Mouse (Mus musculus) inflammation-experienced regulatory T-cells, adult 16 weeks (primary cell): ENCODE measurements around the gene Sgo2a. TPM values are rescaled to one million over a fixed set of nuclear protein-coding genes. Genes with fewer than 3 reads are reported as not detected.

ENCODE experiments used
- polyA plus RNA-seq: library from polyadenylated mRNA; unstranded; fragments of 100-300 nt; shearing (Covaris generic); gene quantifications from one replicate; pipeline ENCODE4 v1.2.1, GENCODE M21; 2017

Sgo2a gene
- polyA plus RNA-seq, result 1.3 TPM

DNA sequence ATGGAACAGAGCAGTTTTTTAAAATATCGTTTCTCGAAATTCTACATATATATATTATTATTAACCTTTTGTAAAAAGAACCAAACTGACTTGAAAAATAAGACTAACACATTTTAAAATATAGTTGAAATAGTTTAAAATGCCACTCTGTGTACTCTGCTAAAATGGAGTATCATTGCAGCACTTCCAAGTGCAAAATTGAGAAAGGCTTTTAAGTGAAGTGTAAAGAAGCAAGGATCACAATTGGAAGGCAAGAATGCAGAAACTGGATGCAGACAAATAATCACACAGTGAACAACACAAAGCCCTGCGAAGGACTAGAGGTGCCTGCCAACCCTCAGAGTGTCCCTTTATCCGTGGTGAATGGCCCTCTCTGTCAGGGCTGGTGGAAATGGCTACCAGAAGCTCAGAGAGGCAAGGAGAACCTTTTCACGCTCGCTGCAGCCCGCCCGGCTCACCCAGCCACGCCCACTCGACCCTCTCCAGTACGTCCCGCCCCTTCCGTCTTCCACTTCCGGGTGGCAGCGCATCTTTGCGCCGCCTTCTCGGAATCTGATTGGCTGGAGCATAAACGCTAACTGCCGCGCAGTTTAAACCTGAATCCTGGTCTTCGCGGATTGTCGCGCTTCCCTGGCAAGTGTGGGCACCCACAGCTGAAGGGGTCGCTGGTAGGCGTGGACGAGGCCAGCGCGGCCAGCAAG, at the start of gene Sgo2a:
Sgo2a (plus strand) TSS at position 540 of the 701 bp plus-strand sequence.

DNA sequence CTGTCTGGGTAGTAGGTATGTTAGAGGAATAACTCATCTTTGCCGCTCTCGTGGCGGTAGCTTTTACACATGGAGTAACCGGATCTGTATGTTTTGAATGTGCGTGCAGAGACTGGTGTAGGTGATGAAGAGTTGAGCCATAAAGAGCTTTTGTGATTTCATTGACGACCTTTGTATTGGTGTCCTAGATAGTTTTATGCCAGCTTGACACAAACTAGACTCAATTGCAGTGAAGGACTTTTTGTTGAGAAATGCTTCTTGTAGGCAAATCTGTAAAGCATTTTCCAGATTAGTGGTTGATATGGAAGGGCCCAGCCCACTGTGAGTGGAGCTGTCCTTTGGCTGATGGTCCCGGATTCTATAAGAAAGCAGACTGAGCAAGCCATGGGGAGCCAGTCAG, 23.1 kb downstream of the Sgo2a start, which contains the start of gene Kctd18:
Kctd18 (minus strand) TSS at position 101 of the 400 bp plus-strand sequence.

DNA sequence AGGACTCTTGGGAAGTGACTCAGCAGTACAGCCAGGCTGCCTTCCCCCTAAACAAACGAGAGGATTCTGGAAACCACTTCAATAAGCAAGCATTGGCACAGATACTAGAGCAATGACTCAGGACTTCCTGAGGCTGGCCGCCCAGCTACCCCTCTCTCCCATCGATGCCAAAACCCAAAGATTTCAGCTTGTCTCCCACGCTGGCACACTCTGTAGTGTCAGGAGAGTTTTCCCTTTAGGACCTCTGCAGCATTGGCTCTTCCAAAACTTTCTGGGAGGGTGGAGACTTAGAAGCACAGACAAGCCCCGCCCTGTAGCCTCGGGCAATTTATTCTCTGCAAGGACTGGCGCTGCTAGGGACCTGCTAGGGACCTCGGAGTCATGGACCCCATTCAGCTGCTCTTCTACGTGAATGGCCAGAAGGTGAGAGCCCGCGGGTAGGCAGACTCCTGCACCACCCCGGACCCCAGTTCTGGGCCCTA, 33.9 kb downstream of the Sgo2a start, which contains the start of gene Aox1:
Aox1 (plus strand) TSS at position 296 of the 482 bp plus-strand sequence.

Other genes starting within 250 kb of the Sgo2a start
- gene Spats2l, start 221.8 kb upstream of the Sgo2a start, polyA plus RNA-seq, result 0.96 TPM
- 42.4 TPM for gene Kctd18, start 23.0 kb downstream of the Sgo2a start, polyA plus RNA-seq
- gene Aox1, start 34.0 kb downstream of the Sgo2a start, polyA plus RNA-seq, result not detected
- not detected for gene Aox3, start 117.2 kb downstream of the Sgo2a start, polyA plus RNA-seq
- not detected for gene Aox4, start 214.4 kb downstream of the Sgo2a start, polyA plus RNA-seq